Mouse (Mus musculus) ES-E14 (cell line): ENCODE results near the gene Ccng2. TPM values are rescaled to one million over a fixed set of nuclear protein-coding genes. Genes with fewer than 3 reads are reported as not detected.

Source experiments
- DNase-seq: peaks from one replicate; pipeline ENCODE4 v3.0.0-alpha.2; 2013; ENCODE audit warnings: low read depth, low spot score
- H3K27ac ChIP-seq: 2 replicates; pipeline ENCODE4 v1.5.1; 2012; ENCODE audit warnings: low read depth, mild to moderate bottlenecking, low read length, moderate library complexity, mixed read lengths; ENCODE audit not compliant: poor library complexity, insufficient read depth, severe bottlenecking
- H3K36me3 ChIP-seq: 2 replicates; pipeline ENCODE4 v1.6.1; 2012; ENCODE audit warnings: mild to moderate bottlenecking, low read length, moderate library complexity, mixed read lengths; ENCODE audit not compliant: control insufficient read depth, poor library complexity, insufficient read depth, severe bottlenecking
- H3K4me1 ChIP-seq, 2 experiments: fragments of 150-350 bp in 1 of 2; sonication (generic) in 1 of 2; 2 replicates each; pipeline ENCODE4 v1.6.1; 2012; ENCODE audit warnings: low read length in 2 of 2, mild to moderate bottlenecking in 1 of 2, mixed read lengths in 1 of 2; ENCODE audit not compliant: control insufficient read depth in 2 of 2, insufficient read depth in 2 of 2, poor library complexity in 1 of 2
- H3K4me3 ChIP-seq, 2 experiments: fragments of 150-350 bp in 1 of 2; sonication (generic) in 1 of 2; 2 replicates each; pipeline ENCODE4 v1.5.1; 2012; ENCODE audit warnings: low read length in 2 of 2, low read depth in 1 of 2, mild to moderate bottlenecking in 1 of 2, mixed read lengths in 1 of 2; ENCODE audit not compliant: insufficient read depth in 1 of 2, poor library complexity in 1 of 2, severe bottlenecking in 1 of 2
- H3K9ac ChIP-seq: 2 replicates; pipeline ENCODE4 v1.6.1; 2012; ENCODE audit warnings: low read depth, mild to moderate bottlenecking, low read length, mixed read lengths; ENCODE audit not compliant: poor library complexity, insufficient read depth, severe bottlenecking
- H3K9me3 ChIP-seq: fragments of 150-350 bp; sonication (generic); 2 replicates; pipeline ENCODE4 v1.6.1; 2012; ENCODE audit warnings: low read depth, mild to moderate bottlenecking, low read length; ENCODE audit not compliant: control insufficient read depth, insufficient read depth
- CHD2 ChIP-seq: IDR thresholded peaks from 2 replicates; pipeline ENCODE4 v1.6.1; 2014; ENCODE audit warnings: mild to moderate bottlenecking, low read depth, low read length, inconsistent platforms
- HCFC1 ChIP-seq: IDR thresholded peaks from 2 replicates; pipeline ENCODE4 v1.6.1; 2012; ENCODE audit warnings: low read length, inconsistent platforms, borderline replicate concordance; ENCODE audit not compliant: insufficient read depth
- MAFK ChIP-seq: IDR thresholded peaks from 2 replicates; pipeline ENCODE4 v1.6.1; 2014; ENCODE audit warnings: mild to moderate bottlenecking, low read depth, low read length, inconsistent platforms; ENCODE audit not compliant: insufficient read depth
- ZC3H11A ChIP-seq: IDR thresholded peaks from 2 replicates; pipeline ENCODE4 v1.6.1; 2012; ENCODE audit warnings: low read depth, mild to moderate bottlenecking, inconsistent platforms, low read length, borderline replicate concordance
- ZNF384 ChIP-seq: IDR thresholded peaks from 2 replicates; pipeline ENCODE4 v1.6.1; 2012; ENCODE audit warnings: low read depth, low read length, inconsistent platforms
- in situ Hi-C, 2 experiments: fragments of 600-800 bp; cut with MboI; formaldehyde crosslinking; loops; one replicate each; pipeline ENCODE4 v1.15.1; 2025; ENCODE audit warnings: low sequenced_read_pairs in 2 of 2, inconsistent platforms in 1 of 2; ENCODE audit not compliant: unreplicated experiment in 2 of 2
- total RNA-seq: library from RNA; depleted of rRNA; stranded (reverse); fragments of 300-350 nt; gene quantifications from 2 replicates; pipeline ENCODE4 v1.2.3, GENCODE M21; 2012

Gene Ccng2
- total RNA-seq, 1 experiment = 12.4 TPM

- H3K9me3 ChIP-seq = no peaks in the 10 kb centered on the region
- no peak overlapping the region for H3K4me3 ChIP-seq
- no peak overlapping the region for H3K9ac ChIP-seq
- no peaks in the 10 kb centered on the region for H3K36me3 ChIP-seq
- no peak for TF ChIP-seq ZNF384
- no peak for TF ChIP-seq MAFK
- TF ChIP-seq HCFC1 = no peak
- TF ChIP-seq ZC3H11A = no peak
- no peak for TF ChIP-seq CHD2
- H3K4me1 ChIP-seq = no peaks in the 10 kb centered on the region
- in situ Hi-C loops = no loop called here
- DNase-seq = no peak
- no peak overlapping the region for H3K27ac ChIP-seq
These were observed 7.7 kb upstream of the Ccng2 start for GRCm38 (mm10) chr5:93259349-93259748.

GRCm38 (mm10) chr5:93260983-93261382 is 6.1 kb upstream of the Ccng2 start:
- no peaks in the 10 kb centered on the region for H3K9me3 ChIP-seq
- no peak for DNase-seq
- TF ChIP-seq MAFK (no peak), ZNF384 (no peak), HCFC1 (no peak), ZC3H11A (no peak), CHD2 (no peak)

GRCm38 (mm10) chr5:93262751-93263150 is 4.3 kb upstream of the Ccng2 start:
- no peak overlapping the region for H3K27ac ChIP-seq
- H3K9me3 ChIP-seq = no peaks in the 10 kb centered on the region
- no peak for TF ChIP-seq HCFC1
- H3K36me3 ChIP-seq = no peaks in the 10 kb centered on the region
- DNase-seq = no peak
- in situ Hi-C loops = no loop called here
- H3K4me3 ChIP-seq = no peak overlapping the region
- peaks cover 0 to 4% of the 10 kb centered on the region in 2 experiments; a peak in 1 of 4 replicates for H3K4me1 ChIP-seq
- no peak overlapping the region for H3K9ac ChIP-seq

More at GRCm38 (mm10) chr5:93260983-93261382, 6.1 kb upstream of the Ccng2 start:
- no peak overlapping the region for H3K27ac ChIP-seq
- no peak overlapping the region for H3K9ac ChIP-seq
- H3K36me3 ChIP-seq = no peaks in the 10 kb centered on the region
- peaks cover 0 to under 1% of the 10 kb centered on the region in 2 experiments; a peak in 1 of 4 replicates for H3K4me1 ChIP-seq
- in situ Hi-C loops = no loop called here
- no peak overlapping the region for H3K4me3 ChIP-seq

GRCm38 (mm10) chr5:93263396-93264075 is 3.5 kb upstream of the Ccng2 start:
- no peaks in the 10 kb centered on the region for H3K9me3 ChIP-seq
- TF ChIP-seq ZNF384 (no peak), HCFC1 (no peak), ZC3H11A (no peak), MAFK (no peak), CHD2 (no peak)
- no peak overlapping the region for H3K27ac ChIP-seq
- no peak for DNase-seq
- peaks cover 0 to 4% of the 10 kb centered on the region in 2 experiments; a peak in 1 of 4 replicates for H3K4me1 ChIP-seq
- no peak overlapping the region for H3K9ac ChIP-seq
- in situ Hi-C loops = no loop called here
- H3K4me3 ChIP-seq = no peak overlapping the region
- no peaks in the 10 kb centered on the region for H3K36me3 ChIP-seq
